Mouse (Mus musculus): ENCODE data around the gene Gm49383.
A peak's percentile ranks its signal among the peaks of the same experiment; 100 is the strongest.
"Not testable (repeated sequence)": the region's sequence is repeated elsewhere in the genome, so short reads cannot be mapped to it uniquely, and the experiment has no call there.

Gene Gm49383

GRCm38 (mm10) chr12:69198985-69199384, 2.1 kb upstream of the Gm49383 start:
- DNase-seq (ENCODE audit: low spot score in 2 of 2) = no peak

GRCm38 (mm10) chr12:69198164-69198535, 1.2 kb upstream of the Gm49383 start, which contains the start of gene Dnaaf2:
Dnaaf2 (minus strand) TSS chr12:69198429.
- DNase-seq (ENCODE audit: low spot score in 2 of 2) = peak; percentile 81 to 82

GRCm38 (mm10) chr12:69197378-69198163, 667 bp upstream of the Gm49383 start:
- peak; percentile 53 to 65 for DNase-seq (ENCODE audit: low spot score in 2 of 2)

GRCm38 (mm10) chr12:69192637-69193036, 4.3 kb downstream of the Gm49383 start:
- no peak for DNase-seq (ENCODE audit: low spot score in 2 of 2)

GRCm38 (mm10) chr12:69191396-69191795, 5.5 kb downstream of the Gm49383 start:
- DNase-seq (ENCODE audit: low spot score in 2 of 2) = no peak

GRCm38 (mm10) chr12:69190522-69190921, 6.4 kb downstream of the Gm49383 start:
- DNase-seq (ENCODE audit: low spot score in 2 of 2) = no peak

GRCm38 (mm10) chr12:69190074-69190473, 6.8 kb downstream of the Gm49383 start:
- DNase-seq (ENCODE audit: low spot score in 2 of 2) = no peak

- no peak for DNase-seq (ENCODE audit: low spot score in 2 of 2)
Measured at GRCm38 (mm10) chr12:69186811-69187471, 10.0 kb downstream of the Gm49383 start.

- DNase-seq (ENCODE audit: low spot score in 2 of 2) = no peak
Measured at GRCm38 (mm10) chr12:69185371-69185770, 11.5 kb downstream of the Gm49383 start.

GRCm38 (mm10) chr12:69184342-69185295, 12.3 kb downstream of the Gm49383 start:
- DNase-seq (ENCODE audit: low spot score in 2 of 2) = peak; percentile 64 to 68

- peak; percentile 99 to 100 for DNase-seq (ENCODE audit: low spot score in 2 of 2)
Measured at GRCm38 (mm10) chr12:69183583-69184308, 13.2 kb downstream of the Gm49383 start, which contains the start of the genes Rpl36al and Mgat2. Rpl36al (minus strand) TSS chr12:69184083. Mgat2 (plus strand) TSS chr12:69184157.

- no peak for DNase-seq (ENCODE audit: low spot score in 2 of 2)
Measured at GRCm38 (mm10) chr12:69181800-69182199, 15.1 kb downstream of the Gm49383 start.

GRCm38 (mm10) chr12:69179371-69179770, 17.5 kb downstream of the Gm49383 start:
- DNase-seq (ENCODE audit: low spot score in 2 of 2) = no peak

GRCm38 (mm10) chr12:69177526-69177925, 19.4 kb downstream of the Gm49383 start:
- DNase-seq (ENCODE audit: low spot score in 2 of 2) = no peak

- no peak for DNase-seq (ENCODE audit: low spot score in 2 of 2)
Measured at GRCm38 (mm10) chr12:69175975-69176374, 20.9 kb downstream of the Gm49383 start.

GRCm38 (mm10) chr12:69171307-69171706, 25.6 kb downstream of the Gm49383 start:
- no peak for DNase-seq (ENCODE audit: low spot score in 2 of 2)

GRCm38 (mm10) chr12:69168461-69169106, 28.3 kb downstream of the Gm49383 start, which contains the start of gene Lrr1:
Lrr1 (plus strand) TSS chr12:69168814.
- DNase-seq (ENCODE audit: low spot score in 2 of 2) = peak; percentile 82 to 86

GRCm38 (mm10) chr12:69167656-69168460, 29.0 kb downstream of the Gm49383 start:
- DNase-seq (ENCODE audit: low spot score in 2 of 2) = no peak

- DNase-seq (ENCODE audit: low spot score in 2 of 2) = not testable (repeated sequence)
Measured at GRCm38 (mm10) chr12:69166861-69167581, 29.9 kb downstream of the Gm49383 start.

Measured in right cerebral cortex, postnatal 10 days (tissue).